Mouse (Mus musculus): ENCODE measurements at regions not wholly inside any gene's neighbourhood (a gene's known extent, or its start where the extent isn't known, plus 50 kb on each side); places are given as distances from the start of the nearest gene placed in this dataset.

- TF ChIP-seq EP300 (IDR thresholded peaks at IDR 0.05; ENCODE audit: insufficient read depth, low read depth, low read length) (no peak), CTCF (IDR thresholded peaks at IDR 0.05) (no peak)
Measured at GRCm38 (mm10) chr13:58735577-58735976, 70.8 kb upstream of the Ntrk2 start.

Measured in heart, adult 2 months (tissue).